In genomic region chr17:56027801-56028441, GRCm38 (mm10) we compare ENCODE assay signal across 10 mouse cellular contexts. TPM values are rescaled to one million over a fixed set of nuclear protein-coding genes. Genes with fewer than 3 reads are reported as not detected.
DNase-seq lines count a peak whose midpoint lies in the region; ATAC-seq and TF ChIP-seq lines count a peak whose summit lies in the region.
"Had no signal": no experiment of that assay in that cellular context is flagged by ENCODE, and none has a peak within 500 bp of the region (broad histone marks: within the 10 kb centered on the region; RNA-seq: fewer than 3 reads in every experiment).

No protein-coding gene starts in this region.

- 0 out of 2 replicates have a peak overlapping the region, but pooled peaks have one; percentile 2 for H3K9ac ChIP-seq in embryonic facial prominence, embryonic 13.5 days
- no peak overlapping the region for H3K9ac ChIP-seq in stomach, postnatal 0 days (ENCODE audit: low read length)

- TF ChIP-seq POLR2A in kidney, adult 2 months (IDR thresholded peaks at IDR 0.05; ENCODE audit: low read depth, low read length), result no peak

- H3K27me3 ChIP-seq in embryonic facial prominence, embryonic 13.5 days, result no peaks in the 10 kb centered on the region
- no peaks in the 10 kb centered on the region for H3K27me3 ChIP-seq in embryonic facial prominence, embryonic 10.5 days (replicated peaks; ENCODE audit: low read depth, poor library complexity, severe bottlenecking)
- no peaks in the 10 kb centered on the region for H3K27me3 ChIP-seq in kidney, adult 2 months (replicated peaks; ENCODE audit: control insufficient read depth, insufficient read depth, low read length)
- H3K27me3 ChIP-seq in stomach, postnatal 0 days (ENCODE audit: control insufficient read depth, insufficient read depth, low read length), result no peaks in the 10 kb centered on the region

- DNase-seq in embryonic facial prominence, embryonic 10.5 days (ENCODE audit: low spot score), result no peak
- peak; percentile 41 for DNase-seq in kidney, adult 2 months
- DNase-seq in kidney, adult 9 months, result no peak
- peak; percentile 59 for DNase-seq in retina, postnatal 1 day
- DNase-seq in retina, embryonic 14.5 days (ENCODE audit: low spot score), result no peak
- no peak for DNase-seq in stomach, postnatal 0 days (ENCODE audit: low spot score)
- DNase-seq in embryo, embryonic 9.5 days (ENCODE audit: extremely low spot score), result no peak
- DNase-seq: kidney, postnatal 10 days; lung, postnatal 14 days had no signal

- peaks cover 15% of the 10 kb centered on the region for H3K4me1 ChIP-seq in embryonic facial prominence, embryonic 13.5 days
- peaks cover 19% of the 10 kb centered on the region; the same call in 1 of the 2 replicates for H3K4me1 ChIP-seq in embryonic facial prominence, embryonic 10.5 days
- H3K4me1 ChIP-seq in kidney, adult 2 months (ENCODE audit: control insufficient read depth, insufficient read depth, low read length), result peaks cover 48% of the 10 kb centered on the region
- H3K4me1 ChIP-seq in stomach, postnatal 0 days (replicated peaks; ENCODE audit: control insufficient read depth, insufficient read depth), result peaks cover 2% of the 10 kb centered on the region

- H3K9me3 ChIP-seq in embryonic facial prominence, embryonic 13.5 days, result no peaks in the 10 kb centered on the region
- H3K9me3 ChIP-seq in embryonic facial prominence, embryonic 10.5 days, result no peaks in the 10 kb centered on the region
- no peaks in the 10 kb centered on the region for H3K9me3 ChIP-seq in stomach, postnatal 0 days (ENCODE audit: control insufficient read depth, low read length)

- no peak overlapping the region for H3K27ac ChIP-seq in embryonic facial prominence, embryonic 13.5 days
- no peak overlapping the region for H3K27ac ChIP-seq in embryonic facial prominence, embryonic 10.5 days (replicated peaks)
- H3K27ac ChIP-seq in kidney, adult 2 months (ENCODE audit: insufficient read depth, low read depth, low read length), result no peak overlapping the region
- 0 out of 2 replicates have a peak overlapping the region, but pooled peaks have one; percentile 40 for H3K27ac ChIP-seq in stomach, postnatal 0 days (replicated peaks)

- H3K4me2 ChIP-seq in embryonic facial prominence, embryonic 13.5 days, result no peak overlapping the region
- no peak overlapping the region for H3K4me2 ChIP-seq in stomach, postnatal 0 days (replicated peaks; ENCODE audit: low read depth)

- 93% methylated on average over 5 of the region's 5 CpGs for WGBS in embryonic facial prominence, embryonic 13.5 days
- 91% methylated on average over 5 of the region's 5 CpGs for WGBS in embryonic facial prominence, embryonic 10.5 days
- 49% methylated on average over 5 of the region's 5 CpGs for WGBS in kidney, adult 2 months
- WGBS in stomach, postnatal 0 days, result 85% methylated on average over 5 of the region's 5 CpGs

- no peak overlapping the region for H3K4me3 ChIP-seq in embryonic facial prominence, embryonic 13.5 days
- H3K4me3 ChIP-seq in embryonic facial prominence, embryonic 10.5 days, result no peak overlapping the region
- H3K4me3 ChIP-seq in kidney, adult 2 months (ENCODE audit: insufficient read depth, low read depth, low read length), result no peak overlapping the region
- H3K4me3 ChIP-seq in stomach, postnatal 0 days (ENCODE audit: low read depth, low read length), result no peak overlapping the region

- TF ChIP-seq EP300 in stomach, postnatal 0 days (optimal IDR thresholded peaks at IDR 0.05), result no peak

- peaks cover 71% of the 10 kb centered on the region for H3K36me3 ChIP-seq in embryonic facial prominence, embryonic 13.5 days
- peaks cover 95% of the 10 kb centered on the region for H3K36me3 ChIP-seq in embryonic facial prominence, embryonic 10.5 days (replicated peaks)
- no peaks in the 10 kb centered on the region for H3K36me3 ChIP-seq in kidney, adult 2 months (ENCODE audit: control insufficient read depth, insufficient read depth, low read length)
- H3K36me3 ChIP-seq in stomach, postnatal 0 days (ENCODE audit: control insufficient read depth, insufficient read depth, low read length), result peaks cover 2% of the 10 kb centered on the region; the same call in 1 of the 2 replicates

- no peak for ATAC-seq in embryonic facial prominence, embryonic 13.5 days (ENCODE audit: insufficient number of reproducible peaks, insufficient read depth, low FRiP score, low TSS enrichment, low read depth)
- ATAC-seq in stomach, postnatal 0 days (ENCODE audit: low FRiP score, low TSS enrichment), result no peak

- TF ChIP-seq CTCF in kidney, adult 2 months (conservative IDR thresholded peaks at IDR 0.05; ENCODE audit: insufficient read depth, insufficient read length, low read depth, low read length), result no peak
- no peak for TF ChIP-seq CTCF in stomach, postnatal 0 days (IDR thresholded peaks at IDR 0.05; ENCODE audit: low read depth)

RNA-seq across cellular contexts. Expression of gene Sh3gl1, which starts 8.5 kb away (rescaled TPM):
- polyA plus RNA-seq in embryonic facial prominence, embryonic 13.5 days (2015; fragmentation: Nextera tagmentation; extraction: Ambion mirVana), result 175 and 185 TPM in 2 replicates
- polyA plus RNA-seq in embryonic facial prominence, embryonic 10.5 days (2016; fragmentation: Nextera tagmentation; extraction: Ambion mirVana), result 170 and 173 TPM in 2 replicates
- 48.7 and 56.7 TPM in 2 replicates for polyA plus RNA-seq in kidney, adult 2 months (2012; rRNA removed)
- polyA plus RNA-seq in stomach, postnatal 0 days (2015; fragmentation: Nextera tagmentation; extraction: Ambion mirVana), result 100 and 101 TPM in 2 replicates

RNA-seq across cellular contexts. Expression of gene Chaf1a, which starts 12.3 kb away (rescaled TPM):
- 25.8 and 34.8 TPM in 2 replicates for polyA plus RNA-seq in embryonic facial prominence, embryonic 13.5 days (2015; fragmentation: Nextera tagmentation; extraction: Ambion mirVana)
- 50.7 and 52.3 TPM in 2 replicates for polyA plus RNA-seq in embryonic facial prominence, embryonic 10.5 days (2016; fragmentation: Nextera tagmentation; extraction: Ambion mirVana)
- 1.0 and 1.2 TPM in 2 replicates for polyA plus RNA-seq in kidney, adult 2 months (2012; rRNA removed)
- 4.5 and 5.0 TPM in 2 replicates for polyA plus RNA-seq in stomach, postnatal 0 days (2015; fragmentation: Nextera tagmentation; extraction: Ambion mirVana)

RNA-seq across cellular contexts. Expression of gene Mpnd, which starts 22.4 kb away (rescaled TPM):
- 132 and 134 TPM in 2 replicates for polyA plus RNA-seq in embryonic facial prominence, embryonic 13.5 days (2015; fragmentation: Nextera tagmentation; extraction: Ambion mirVana)
- 126 and 135 TPM in 2 replicates for polyA plus RNA-seq in embryonic facial prominence, embryonic 10.5 days (2016; fragmentation: Nextera tagmentation; extraction: Ambion mirVana)
- polyA plus RNA-seq in kidney, adult 2 months (2012; rRNA removed), result 98.3 and 116 TPM in 2 replicates
- 28.9 and 34.9 TPM in 2 replicates for polyA plus RNA-seq in stomach, postnatal 0 days (2015; fragmentation: Nextera tagmentation; extraction: Ambion mirVana)

RNA-seq across cellular contexts. Expression of gene Stap2, which starts 22.5 kb away (rescaled TPM):
- 10.2 TPM in 2 replicates for polyA plus RNA-seq in embryonic facial prominence, embryonic 13.5 days (2015; fragmentation: Nextera tagmentation; extraction: Ambion mirVana)
- 8.2 and 8.8 TPM in 2 replicates for polyA plus RNA-seq in embryonic facial prominence, embryonic 10.5 days (2016; fragmentation: Nextera tagmentation; extraction: Ambion mirVana)
- 20.1 and 22.6 TPM in 2 replicates for polyA plus RNA-seq in kidney, adult 2 months (2012; rRNA removed)
- 44.2 and 50.6 TPM in 2 replicates for polyA plus RNA-seq in stomach, postnatal 0 days (2015; fragmentation: Nextera tagmentation; extraction: Ambion mirVana)

RNA-seq across cellular contexts. Expression of gene Fsd1, which starts 41.6 kb away (rescaled TPM):
- 31.9 and 40.5 TPM in 2 replicates for polyA plus RNA-seq in embryonic facial prominence, embryonic 13.5 days (2015; fragmentation: Nextera tagmentation; extraction: Ambion mirVana)
- polyA plus RNA-seq in embryonic facial prominence, embryonic 10.5 days (2016; fragmentation: Nextera tagmentation; extraction: Ambion mirVana), result 63.3 and 69.4 TPM in 2 replicates
- polyA plus RNA-seq in kidney, adult 2 months (2012; rRNA removed), result 0.36 and 0.48 TPM in 2 replicates
- polyA plus RNA-seq in stomach, postnatal 0 days (2015; fragmentation: Nextera tagmentation; extraction: Ambion mirVana), result 2.7 and 3.5 TPM in 2 replicates

Comparison
In these comparisons a context has a peak if more than half of its experiments do, and no peak if none do; other contexts are left out.
1. DNase-seq: peak in kidney, adult 2 months (single experiment) and retina, postnatal 1 day (single experiment); none in embryonic facial prominence, embryonic 10.5 days (single experiment), kidney, adult 9 months (single experiment), retina, embryonic 14.5 days (single experiment), stomach, postnatal 0 days (single experiment) and embryo, embryonic 9.5 days (single experiment).